Mouse (Mus musculus) ES-Bruce4 (cell line): ENCODE measurements around the gene Yipf1.

Experiments used
- CTCF ChIP-seq: IDR thresholded peaks from one replicate; pipeline ENCODE4 v1.8.1; 2011; ENCODE audit warnings: low read depth, low read length
- POLR2A ChIP-seq: IDR thresholded peaks from one replicate; pipeline ENCODE4 v1.8.1; 2011; ENCODE audit warnings: low read length; ENCODE audit not compliant: insufficient read depth

- no peak for TF ChIP-seq POLR2A
- no peak for TF ChIP-seq CTCF
Observed at GRCm38 (mm10) chr4:107303531-107303930, 10.6 kb upstream of the Yipf1 start.
